Mouse (Mus musculus): ENCODE data around the gene Sgk1. TPM values are rescaled to one million over a fixed set of nuclear protein-coding genes. Genes with fewer than 3 reads are reported as not detected.

The Sgk1 gene
- polyA plus RNA-seq (2012; rRNA removed) = 11.4 and 16.2 TPM in 2 replicates

DNA sequence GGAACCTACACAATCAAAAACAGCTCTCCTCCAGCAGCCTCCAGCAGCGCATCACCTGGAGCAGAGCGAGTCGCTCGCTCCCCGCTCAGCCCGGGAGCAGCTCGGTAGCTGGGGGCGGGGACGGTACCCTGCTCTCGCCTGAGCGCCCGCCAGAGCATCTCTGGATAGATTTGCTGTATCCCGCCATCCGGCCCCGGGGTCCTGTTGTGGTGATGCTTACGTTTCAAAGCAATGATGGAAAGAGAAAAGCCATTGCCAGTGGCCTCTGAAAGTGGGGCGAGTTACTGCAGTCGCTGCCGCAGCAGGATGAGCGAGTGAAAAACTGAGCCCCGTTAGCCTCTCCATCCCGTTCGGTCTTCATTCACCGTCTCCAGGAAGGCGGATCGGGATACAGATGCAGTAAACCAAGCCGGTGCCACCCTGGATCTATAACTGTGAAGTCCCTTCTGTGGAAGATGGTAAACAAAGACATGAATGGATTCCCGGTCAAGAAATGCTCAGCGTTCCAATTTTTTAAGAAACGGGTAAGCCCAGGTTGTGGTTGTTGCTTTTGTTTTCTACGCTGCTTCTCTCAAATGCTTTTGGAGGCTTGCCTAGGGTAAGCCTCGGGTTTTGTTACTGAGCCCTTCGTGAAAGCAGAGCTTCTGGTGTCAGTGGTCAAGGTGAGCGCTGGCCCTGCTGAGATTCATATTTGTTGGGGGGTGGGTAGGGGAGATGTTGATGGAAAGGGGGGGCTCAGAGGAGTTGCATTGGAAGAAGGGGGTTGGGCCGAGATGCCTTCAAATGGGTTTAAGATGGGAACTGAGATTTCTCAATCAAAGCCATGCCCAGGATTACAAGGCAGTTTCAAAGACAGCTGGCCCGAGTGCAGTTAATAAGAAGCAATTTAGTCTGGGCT, at the start of gene Sgk1:
Sgk1 (plus strand) TSS at position 1 of the 898 bp plus-strand sequence.

Other genes starting within 250 kb of the Sgk1 start
- gene 4930444G20Rik, start 185.9 kb downstream of the Sgk1 start, polyA plus RNA-seq (2012; rRNA removed) = not detected in 2 replicates